Mouse (Mus musculus) layer of hippocampus, postnatal 14 days (tissue): ENCODE measurements around the gene Stx6. TPM values are rescaled to one million over a fixed set of nuclear protein-coding genes. Genes with fewer than 3 reads are reported as not detected.
A peak's percentile ranks its signal among the peaks of the same experiment; 100 is the strongest.
"Not testable (repeated sequence)": the region's sequence is repeated elsewhere in the genome, so short reads cannot be mapped to it uniquely, and the experiment has no call there.

Source experiments
- DNase-seq, 2 experiments: peaks; one replicate each; pipeline ENCODE4 v3.0.0; 2021 to 2022; ENCODE audit warnings: low spot score in 2 of 2, mixed read lengths in 1 of 2
- total RNA-seq, 2 experiments: library from RNA; stranded (reverse); gene quantifications; 2 replicates each; pipeline ENCODE4 v1.2.3; 2021

Gene Stx6
- total RNA-seq, 2 experiments from 2014 or later: 88.3 to 88.6 TPM

DNA sequence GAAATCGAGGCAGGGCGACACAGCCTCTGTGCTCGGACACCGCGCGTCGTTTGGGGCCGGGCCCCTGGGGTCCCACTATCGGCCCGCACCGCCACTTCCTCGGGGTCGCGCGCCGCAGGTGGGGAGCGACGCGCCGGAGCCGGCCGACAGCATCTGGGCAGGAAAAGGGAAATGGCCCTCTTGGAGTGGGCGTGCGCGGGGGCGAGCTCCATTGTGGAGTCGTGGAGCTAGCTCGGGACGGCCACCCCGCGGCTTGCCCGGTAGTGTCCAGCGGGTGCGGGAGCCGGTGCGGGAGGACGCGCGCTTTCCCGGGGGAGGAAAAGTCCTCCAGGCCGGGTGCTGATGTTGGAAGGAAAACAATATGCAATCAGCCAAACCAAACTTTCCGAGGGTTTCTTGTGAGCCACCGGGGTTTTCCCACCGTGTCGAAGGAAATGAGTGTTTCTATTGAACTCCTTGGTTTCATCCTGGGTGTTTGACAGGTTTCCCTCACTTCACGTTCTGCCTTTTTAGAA is 512 bp downstream of the Stx6 start:
- DNase-seq: peak; percentile 32 to 46

- DNase-seq: no peak
Observed at GRCm38 (mm10) chr1:155167453-155167852, 8.9 kb downstream of the Stx6 start.

GRCm38 (mm10) chr1:155169935-155170334 is 11.4 kb downstream of the Stx6 start:
- DNase-seq: no peak

GRCm38 (mm10) chr1:155172895-155173643 is 14.6 kb downstream of the Stx6 start:
- no peak for DNase-seq

GRCm38 (mm10) chr1:155173644-155174016 is 15.1 kb downstream of the Stx6 start:
- DNase-seq: not testable (repeated sequence)

DNA sequence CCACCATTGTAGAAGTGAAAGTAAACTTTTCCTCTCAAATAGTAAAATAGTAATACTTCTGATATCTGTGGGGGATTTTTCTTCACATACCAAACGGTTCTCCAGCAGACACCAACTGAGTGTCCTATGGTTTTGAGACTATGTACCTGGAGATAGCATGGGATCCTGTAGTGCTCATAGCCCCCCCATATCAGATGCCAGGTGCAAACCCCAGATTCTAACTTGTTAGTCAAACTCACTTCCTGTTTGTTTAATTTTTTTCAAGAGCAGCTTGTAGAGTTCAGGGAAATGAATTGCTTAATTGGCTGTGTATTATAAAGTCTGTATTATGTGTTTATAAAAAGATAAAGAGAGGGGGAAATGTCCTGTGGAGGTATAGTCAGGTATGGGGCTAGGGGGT is 15.9 kb downstream of the Stx6 start:
- DNase-seq: no peak

- DNase-seq: no peak
Observed at GRCm38 (mm10) chr1:155178192-155178924, 19.8 kb downstream of the Stx6 start.

DNA sequence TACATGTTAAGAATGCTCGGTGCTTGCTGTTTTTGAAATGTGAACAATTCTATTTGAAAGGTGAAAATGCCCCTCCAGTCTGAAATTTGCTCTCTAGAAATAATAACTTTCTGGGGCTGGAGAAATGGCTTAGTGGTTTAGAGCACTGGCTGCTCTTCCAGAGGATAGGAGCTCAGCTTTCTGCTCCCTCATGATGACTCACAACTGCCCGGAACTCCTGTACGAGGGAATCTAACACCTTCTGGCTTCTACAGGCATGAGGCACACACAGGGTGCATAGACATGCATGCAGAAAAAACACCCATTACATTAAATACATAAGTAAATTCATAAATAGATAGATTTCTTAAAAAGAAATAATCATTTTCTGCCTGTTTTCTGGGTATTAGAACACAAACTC is 25.7 kb downstream of the Stx6 start:
- DNase-seq: no peak

DNA sequence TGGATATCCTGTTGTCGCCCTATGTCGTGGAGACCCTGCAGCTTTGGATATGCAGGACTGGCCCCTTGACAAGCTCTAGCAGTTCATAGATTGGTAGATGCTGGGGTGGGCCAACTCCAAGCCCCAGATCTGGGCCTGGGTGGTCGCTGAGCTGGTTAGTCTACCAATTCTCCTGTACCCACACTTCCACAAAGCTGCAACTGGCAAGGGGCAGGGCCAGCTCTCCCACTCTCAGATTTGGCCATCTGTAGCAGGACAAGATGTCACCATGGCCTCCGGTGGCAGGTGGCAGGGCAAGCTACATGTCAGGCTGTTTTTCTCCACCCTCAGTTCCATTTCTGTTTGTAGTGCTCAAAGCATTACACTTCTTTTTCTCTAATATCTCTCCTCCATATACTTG is 30.1 kb downstream of the Stx6 start:
- no peak for DNase-seq

DNA sequence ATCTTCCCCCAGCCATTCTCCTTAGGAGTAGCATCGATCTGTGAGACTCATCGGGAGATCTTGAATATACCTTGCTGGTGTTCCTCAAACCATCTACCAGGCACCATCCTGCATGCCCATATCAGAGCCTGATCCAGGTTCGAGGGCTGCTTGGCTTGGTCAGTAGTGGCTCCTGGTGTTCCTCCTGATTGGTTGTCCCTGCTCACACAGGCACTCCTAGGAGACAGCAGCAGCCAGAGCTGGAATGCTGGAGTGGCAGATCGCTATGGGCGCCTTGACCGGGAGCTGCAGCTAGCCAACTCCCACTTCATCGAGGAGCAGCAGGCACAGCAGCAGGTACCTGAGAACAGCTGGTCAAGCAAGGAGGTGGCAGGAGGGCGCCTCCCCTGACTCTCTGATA is 32.7 kb downstream of the Stx6 start:
- DNase-seq: no peak

DNA sequence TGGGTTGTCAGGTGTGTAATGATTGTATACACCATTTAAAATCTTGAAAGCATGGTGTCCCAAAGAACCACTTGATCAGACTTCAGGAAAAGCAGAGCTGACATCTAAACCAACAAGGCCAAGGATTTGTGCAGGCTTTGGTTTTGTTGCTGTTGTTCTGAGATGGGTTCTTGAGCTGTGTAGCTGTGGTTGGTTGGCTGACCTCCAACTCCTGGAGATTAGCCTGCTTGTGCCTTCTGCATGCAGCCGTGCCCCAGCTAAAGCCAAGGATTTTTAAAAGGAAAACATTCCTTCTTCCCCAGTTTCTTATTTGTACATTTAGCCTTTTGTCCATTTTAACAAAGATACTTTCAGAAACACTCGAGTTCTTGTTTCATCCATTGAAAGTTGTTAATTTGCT is 33.2 kb downstream of the Stx6 start:
- DNase-seq: no peak

DNA sequence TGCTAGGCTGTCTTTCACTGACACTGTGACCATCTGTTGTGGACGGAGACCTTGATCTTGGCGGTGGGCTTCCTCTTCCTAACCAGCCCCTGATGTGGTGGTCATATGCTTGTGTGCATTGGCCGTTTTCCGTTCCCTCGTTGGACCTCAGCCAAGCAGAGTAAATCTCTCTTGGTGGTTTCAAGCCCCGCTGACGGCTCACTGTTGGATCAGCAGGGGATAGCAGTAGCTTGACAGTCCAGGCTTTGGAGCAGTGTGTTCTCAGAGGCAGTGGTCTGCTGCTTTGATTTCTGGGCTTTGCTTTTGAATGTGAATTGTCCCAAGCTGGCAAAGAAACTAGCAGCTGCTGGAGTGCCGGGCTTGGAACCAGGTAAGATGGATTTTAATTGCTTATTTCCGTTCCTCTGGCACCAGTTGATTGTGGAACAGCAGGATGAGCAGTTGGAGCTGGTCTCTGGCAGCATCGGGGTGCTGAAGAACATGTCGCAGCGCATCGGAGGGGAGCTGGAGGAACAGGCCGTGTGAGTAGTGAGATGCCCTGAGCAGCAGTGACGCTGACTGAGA is 34.4 kb downstream of the Stx6 start:
- peak; percentile 76 to 89 for DNase-seq

- DNase-seq: no peak
Observed at GRCm38 (mm10) chr1:155196691-155197090, 38.2 kb downstream of the Stx6 start.

DNA sequence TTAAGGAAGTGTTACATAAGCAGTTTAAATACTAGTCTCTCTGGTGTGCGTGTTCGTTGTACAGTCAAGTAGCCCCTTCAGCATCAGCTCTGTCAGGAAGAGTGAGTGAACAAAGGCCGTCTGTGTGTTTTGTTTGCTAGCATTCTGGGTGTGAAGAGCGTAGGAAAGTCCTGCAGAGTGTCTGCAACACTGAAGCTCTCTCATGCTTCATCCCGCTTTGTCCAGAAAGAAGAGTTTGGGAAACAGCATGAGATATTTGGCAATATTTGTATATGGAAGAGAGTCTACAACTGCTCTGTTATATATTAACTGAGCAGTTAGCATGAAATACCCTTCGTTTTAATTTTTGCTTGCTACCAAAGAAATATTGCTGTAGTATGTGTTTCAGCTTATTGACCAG is 41.0 kb downstream of the Stx6 start:
- no peak for DNase-seq

- no peak for DNase-seq
Observed at GRCm38 (mm10) chr1:155200967-155201366, 42.5 kb downstream of the Stx6 start.

- no peak for DNase-seq
Observed at GRCm38 (mm10) chr1:155201373-155201879, 42.9 kb downstream of the Stx6 start.

DNA sequence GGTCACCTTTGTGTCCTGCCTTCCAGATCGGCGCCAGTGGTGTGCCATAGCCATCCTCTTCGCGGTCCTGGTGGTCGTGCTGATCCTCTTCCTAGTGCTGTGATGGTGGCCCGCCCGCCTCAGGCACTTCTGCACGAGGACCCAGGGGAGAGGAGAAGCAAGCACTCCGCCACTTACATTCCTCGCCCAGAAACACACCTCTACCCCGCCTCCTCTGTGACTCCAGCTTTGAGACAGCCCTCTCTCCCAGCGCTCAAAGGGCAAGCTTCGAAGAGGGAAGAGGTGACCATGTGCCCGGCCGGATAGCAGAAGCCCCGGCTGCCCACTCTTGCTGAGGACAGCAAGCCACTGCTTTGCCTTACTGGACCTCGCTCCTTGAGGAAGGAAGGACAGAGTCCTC is 43.4 kb downstream of the Stx6 start:
- no peak for DNase-seq

- no peak for DNase-seq
Observed at GRCm38 (mm10) chr1:155202472-155202871, 44.0 kb downstream of the Stx6 start.

- no peak for DNase-seq
Observed at GRCm38 (mm10) chr1:155203101-155203500, 44.6 kb downstream of the Stx6 start.

- no peak for DNase-seq
Observed at GRCm38 (mm10) chr1:155203954-155204353, 45.4 kb downstream of the Stx6 start.

GRCm38 (mm10) chr1:155204560-155205162 is 46.1 kb downstream of the Stx6 start:
- peak in 1 of 2 experiments; percentile 91 for DNase-seq

DNA sequence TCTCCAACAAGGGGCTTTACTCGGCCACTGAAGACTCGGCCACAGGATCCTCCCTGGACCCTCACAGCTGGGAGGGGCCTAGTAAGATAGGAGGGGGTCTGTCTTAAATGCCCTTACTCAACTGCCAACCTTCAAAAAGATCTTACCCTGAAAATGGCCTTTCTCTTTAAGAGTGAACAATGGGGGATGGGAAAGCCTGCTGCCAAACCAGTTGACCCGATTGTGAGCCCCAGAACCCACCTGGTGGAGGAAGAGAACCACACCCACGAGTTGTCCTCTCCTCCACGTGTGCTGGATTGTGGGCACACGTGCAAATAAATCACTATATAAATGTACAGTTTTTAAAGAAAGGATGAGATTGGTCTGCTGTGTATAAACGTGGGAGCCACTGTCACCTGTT is 46.8 kb downstream of the Stx6 start:
- DNase-seq: no peak
